Mouse (Mus musculus) forebrain, embryonic 13.5 days (tissue): ENCODE measurements around the gene Scgb1b18. TPM values are rescaled to one million over a fixed set of nuclear protein-coding genes. Genes with fewer than 3 reads are reported as not detected.
"Not testable (repeated sequence)": the region's sequence is repeated elsewhere in the genome, so short reads cannot be mapped to it uniquely, and the experiment has no call there.

ENCODE experiments used
- ATAC-seq: fragments of 200-750 bp; cut with Nextera tagmentation; 2 replicates; pipeline ENCODE4 v1.8.0; 2017
- H3K27ac ChIP-seq: fragments of 300-500 bp; sonication (generic); 2 replicates; pipeline ENCODE4 v1.5.1; 2015; ENCODE audit warnings: inconsistent platforms, mild to moderate bottlenecking, moderate library complexity
- H3K27me3 ChIP-seq: fragments of 300-500 bp; sonication (generic); 2 replicates; pipeline ENCODE4 v1.6.1; 2015; ENCODE audit warnings: mild to moderate bottlenecking, inconsistent platforms
- H3K36me3 ChIP-seq: fragments of 300-500 bp; sonication (generic); 2 replicates; pipeline ENCODE4 v1.6.1; 2015; ENCODE audit warnings: mild to moderate bottlenecking, inconsistent platforms; ENCODE audit not compliant: poor library complexity, severe bottlenecking
- H3K4me1 ChIP-seq: fragments of 300-500 bp; sonication (generic); 2 replicates; pipeline ENCODE4 v1.6.1; 2015; ENCODE audit warnings: inconsistent platforms
- H3K4me2 ChIP-seq: fragments of 300-500 bp; sonication (generic); 2 replicates; pipeline ENCODE4 v1.6.1; 2015; ENCODE audit warnings: inconsistent platforms, mild to moderate bottlenecking, moderate library complexity
- H3K4me3 ChIP-seq: fragments of 300-500 bp; sonication (generic); 2 replicates; pipeline ENCODE4 v1.5.1; 2015; ENCODE audit warnings: mild to moderate bottlenecking, inconsistent platforms
- H3K9ac ChIP-seq: fragments of 300-500 bp; sonication (generic); 2 replicates; pipeline ENCODE4 v1.6.1; 2015; ENCODE audit warnings: mild to moderate bottlenecking, inconsistent platforms
- H3K9me3 ChIP-seq: fragments of 300-500 bp; sonication (generic); replicated peaks from 2 replicates; pipeline ENCODE4 v1.6.1; 2016; ENCODE audit warnings: inconsistent platforms
- WGBS: fragments of 180-500 bp; shearing (Covaris S2); methylation state at CpG from one replicate; pipeline ENCODE4 v1.1.7; 2015; 5-methylcytosine and 5-hydroxymethylcytosine counted together
- polyA plus RNA-seq: library from polyadenylated mRNA; unstranded; fragments of >200 nt; fragmentation: Nextera tagmentation; extraction: Ambion mirVana; gene quantifications from 2 replicates; pipeline ENCODE4 v1.2.1, GENCODE M21; 2015

Gene Scgb1b18
- polyA plus RNA-seq = not detected in 2 replicates

DNA sequence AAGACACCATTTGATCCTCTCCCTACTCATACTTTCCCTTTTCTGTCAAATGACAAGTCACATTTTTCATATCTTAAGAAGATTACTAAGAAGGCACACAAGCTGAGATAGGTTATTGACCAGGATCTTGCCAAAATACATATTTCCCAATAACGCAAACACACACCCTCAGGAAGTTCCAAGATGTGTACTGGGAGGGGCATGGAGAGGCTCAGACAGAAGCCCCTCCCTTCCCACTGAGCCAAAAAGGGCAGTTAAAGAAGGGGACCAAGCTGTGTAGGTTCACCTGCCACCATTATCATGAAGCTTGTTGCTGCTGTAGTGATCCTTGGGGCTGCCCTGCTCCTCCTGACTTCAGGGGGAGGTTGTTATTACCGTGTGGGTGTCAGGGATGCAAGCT lies at the start of gene Scgb1b18:
Scgb1b18 (plus strand) TSS at position 301 of the 400 bp plus-strand sequence.
- not testable (repeated sequence) for ATAC-seq, H3K36me3 ChIP-seq, H3K4me1 ChIP-seq, H3K4me2 ChIP-seq, H3K9ac ChIP-seq, H3K27ac ChIP-seq, H3K9me3 ChIP-seq, H3K4me3 ChIP-seq, H3K27me3 ChIP-seq
- WGBS = no CpG with 5 or more reads among the region's 2 CpGs

DNA sequence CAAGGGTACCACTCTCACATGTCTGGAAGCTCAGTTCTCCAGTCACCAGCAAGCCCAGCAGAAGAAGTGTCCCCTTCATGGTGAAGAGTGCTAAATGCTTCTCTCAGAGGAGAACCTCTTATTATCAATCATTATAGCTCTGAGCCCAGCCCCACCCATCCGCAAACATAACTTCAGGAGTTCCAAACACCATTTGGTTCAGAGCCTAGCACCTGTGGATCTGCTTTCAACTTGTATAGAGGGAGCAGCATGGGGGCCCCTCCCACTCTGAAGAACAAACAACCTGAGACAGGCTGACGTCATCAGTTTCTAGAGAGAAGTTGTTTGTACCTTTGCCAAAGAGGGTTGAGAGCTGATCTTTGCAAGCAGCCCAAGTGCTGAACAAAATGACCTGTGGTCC lies 11.6 kb upstream of the Scgb1b18 start, which contains the start of gene Scgb2b18:
Scgb2b18 (minus strand) TSS at position 101 of the 400 bp plus-strand sequence.
- not testable (repeated sequence) for ATAC-seq
- WGBS = 80% methylated on average over 2 of the region's 2 CpGs

More for the DNA sequence above, 11.6 kb upstream of the Scgb1b18 start, which contains the start of gene Scgb2b18:
- not testable (repeated sequence) for H3K36me3 ChIP-seq, H3K9ac ChIP-seq, H3K27ac ChIP-seq, H3K4me2 ChIP-seq, H3K27me3 ChIP-seq, H3K9me3 ChIP-seq, H3K4me3 ChIP-seq, H3K4me1 ChIP-seq

Other genes with a start within 250 kb of the Scgb1b18 start
- not detected in 2 replicates for gene Scgb2b17, start 129.0 kb upstream of the Scgb1b18 start, polyA plus RNA-seq
- gene Scgb1b17, start 122.1 kb upstream of the Scgb1b18 start, polyA plus RNA-seq = not detected in 2 replicates
- gene Scgb2b18, start 11.7 kb upstream of the Scgb1b18 start, polyA plus RNA-seq = not detected in 2 replicates
- gene Scgb2b19, start 94.8 kb downstream of the Scgb1b18 start, polyA plus RNA-seq = not detected in 2 replicates
- not detected in 2 replicates for gene Scgb1b19, start 101.7 kb downstream of the Scgb1b18 start, polyA plus RNA-seq
- gene Scgb2b20, start 180.8 kb downstream of the Scgb1b18 start, polyA plus RNA-seq = not detected in 2 replicates
- not detected in 2 replicates for gene Scgb1b20, start 187.7 kb downstream of the Scgb1b18 start, polyA plus RNA-seq